Mouse (Mus musculus): ENCODE measurements around the gene Skint4.

Skint4 gene

DNA sequence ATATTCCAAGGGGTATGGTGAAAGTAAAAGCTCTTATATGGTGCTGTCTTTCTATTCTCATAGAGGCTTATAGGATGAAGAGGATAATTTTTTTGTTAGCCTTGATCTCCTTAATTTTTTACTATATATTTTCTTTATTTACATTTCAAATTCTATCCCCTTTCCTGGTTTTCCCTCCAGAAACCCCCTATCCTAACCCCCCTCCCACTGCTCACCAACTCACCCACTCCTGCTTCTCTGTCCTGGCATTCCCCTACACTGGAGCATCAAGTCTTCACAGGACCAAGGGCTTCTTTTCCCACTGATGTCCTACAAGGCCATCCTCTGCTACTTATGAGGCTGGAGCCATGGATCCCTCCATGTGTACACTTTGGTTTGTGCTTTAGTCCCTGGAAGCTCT, at the start of gene Skint4:
Skint4 (plus strand) TSS at position 301 of the 400 bp plus-strand sequence.
- no peak for DNase-seq

All from cerebellum, postnatal 25 days (tissue).